Mouse (Mus musculus) myocyte (in vitro differentiated cells): ENCODE measurements around the gene Ap5m1. TPM values are rescaled to one million over a fixed set of nuclear protein-coding genes. Genes with fewer than 3 reads are reported as not detected.

Source experiments
- H3K27me3 ChIP-seq: one replicate; pipeline ENCODE4 v1.6.1; 2011; ENCODE audit not compliant: control insufficient read depth, insufficient read depth, insufficient read length
- H3K36me3 ChIP-seq: one replicate; pipeline ENCODE4 v1.6.1; 2011; ENCODE audit not compliant: control insufficient read depth, insufficient read depth
- H3K4me2 ChIP-seq: one replicate; pipeline ENCODE4 v1.6.1; 2011; ENCODE audit warnings: low read depth, control low read depth
- H3K4me3 ChIP-seq: one replicate; pipeline ENCODE4 v1.5.1; 2011; ENCODE audit warnings: mild to moderate bottlenecking, control low read depth, moderate library complexity
- H3K79me2 ChIP-seq: one replicate; pipeline ENCODE4 v1.6.1; 2011; ENCODE audit not compliant: control insufficient read depth, insufficient read depth
- H3ac ChIP-seq: one replicate; pipeline ENCODE4 v1.6.1; 2011; ENCODE audit not compliant: control insufficient read depth, insufficient read length
- CEBPB ChIP-seq: IDR thresholded peaks from 2 replicates; pipeline ENCODE4 v1.6.1; 2011; ENCODE audit warnings: mild to moderate bottlenecking, moderate library complexity; ENCODE audit not compliant: poor library complexity, insufficient read depth, severe bottlenecking
- E2F4 ChIP-seq: IDR thresholded peaks from one replicate; pipeline ENCODE4 v1.6.1; 2011; ENCODE audit warnings: mild to moderate bottlenecking, control low read depth, moderate library complexity; ENCODE audit not compliant: insufficient read depth
- MAX ChIP-seq: IDR thresholded peaks from one replicate; pipeline ENCODE4 v1.6.1; 2011; ENCODE audit warnings: low read depth, mild to moderate bottlenecking, control low read depth
- MYOD1 ChIP-seq, 3 experiments: IDR thresholded peaks; one replicate each; pipeline ENCODE4 v1.6.1; 2011; ENCODE audit warnings: control low read depth in 2 of 3, low read depth in 2 of 3, mild to moderate bottlenecking in 2 of 3, moderate library complexity in 1 of 3; ENCODE audit not compliant: insufficient read length in 2 of 3, control insufficient read depth in 1 of 3
- MYOG ChIP-seq, 3 experiments: IDR thresholded peaks; one replicate each; pipeline ENCODE4 v1.6.1; 2011; ENCODE audit warnings: control low read depth in 2 of 3, low read depth in 2 of 3, mild to moderate bottlenecking in 2 of 3; ENCODE audit not compliant: insufficient read length in 2 of 3, control insufficient read depth in 1 of 3, insufficient read depth in 1 of 3
- POLR2A ChIP-seq: IDR thresholded peaks from one replicate; pipeline ENCODE4 v1.6.1; 2011; ENCODE audit warnings: low read depth, mild to moderate bottlenecking, control low read depth, moderate library complexity; ENCODE audit not compliant: insufficient read length
- POLR2AphosphoS2 ChIP-seq: IDR thresholded peaks from one replicate; pipeline ENCODE4 v1.6.1; 2011; ENCODE audit warnings: low read depth, control low read depth; ENCODE audit not compliant: insufficient read length
- REST ChIP-seq: IDR thresholded peaks from one replicate; pipeline ENCODE4 v1.6.1; 2011; ENCODE audit warnings: mild to moderate bottlenecking, control low read depth, moderate library complexity; ENCODE audit not compliant: insufficient read depth, insufficient read length
- SRF ChIP-seq: IDR thresholded peaks from one replicate; pipeline ENCODE4 v1.6.1; 2011; ENCODE audit warnings: low read depth; ENCODE audit not compliant: control insufficient read depth, insufficient read length
- TCF12 ChIP-seq: IDR thresholded peaks from one replicate; pipeline ENCODE4 v1.6.1; 2011; ENCODE audit warnings: mild to moderate bottlenecking, control low read depth; ENCODE audit not compliant: poor library complexity, insufficient read depth, severe bottlenecking
- TCF3 ChIP-seq: IDR thresholded peaks from one replicate; pipeline ENCODE4 v1.6.1; 2011; ENCODE audit warnings: low read depth, control low read depth; ENCODE audit not compliant: insufficient read length
- USF1 ChIP-seq: IDR thresholded peaks from one replicate; pipeline ENCODE4 v1.6.1; 2011; ENCODE audit warnings: low read depth, mild to moderate bottlenecking, control low read depth, moderate library complexity
- polyA plus RNA-seq: library from polyadenylated mRNA; unstranded; fragments of >200 nt; fragmentation: generic; extraction: Trizol; gene quantifications from one replicate; pipeline ENCODE4 v1.2.1, GENCODE M21; 2012; ENCODE audit warnings: missing spikeins

Gene Ap5m1
- 4.0 TPM for polyA plus RNA-seq

DNA sequence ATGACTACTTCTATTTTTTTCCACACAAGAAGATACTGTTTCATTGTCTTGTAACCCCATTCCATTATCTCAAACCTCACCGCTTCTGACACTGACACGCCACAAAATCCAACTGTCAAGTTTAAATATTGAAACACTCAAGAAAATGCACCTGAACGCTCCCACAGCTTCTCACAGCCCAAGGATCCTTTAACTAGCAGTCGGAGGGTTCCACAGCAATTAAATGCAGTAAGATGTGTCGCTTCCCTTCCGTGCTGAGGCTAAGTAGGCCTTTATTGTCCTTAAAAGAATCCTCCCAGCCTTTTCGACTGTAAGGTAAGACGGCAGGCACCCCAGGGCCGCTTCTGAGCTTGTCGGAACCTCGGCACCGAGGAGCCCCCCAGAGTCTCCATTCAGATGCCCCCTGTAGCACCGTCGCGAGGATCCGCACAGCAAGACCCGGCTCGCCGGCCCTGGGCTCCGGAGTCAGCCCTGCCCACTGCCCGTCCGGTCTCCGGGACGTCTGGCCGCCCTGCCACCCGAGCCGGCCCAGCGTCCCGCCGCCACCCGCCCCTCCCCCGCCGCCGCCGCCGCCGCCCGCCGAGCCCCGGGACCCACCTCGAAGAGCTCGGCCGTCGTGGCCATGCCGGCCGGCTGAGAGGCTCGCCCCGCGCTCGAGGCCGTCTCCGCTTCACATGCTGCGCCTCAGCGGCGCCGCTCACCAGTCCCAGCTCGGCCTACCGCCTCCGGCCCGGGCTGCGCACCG lies at the start of gene Ap5m1:
Gene Ap5m1, plus strand, starts transcription at position 569 of the 745 bp plus-strand sequence.
- peaks cover 79% of the 10 kb centered on the region for H3K79me2 ChIP-seq
- no peaks in the 10 kb centered on the region for H3K27me3 ChIP-seq
- no peaks in the 10 kb centered on the region for H3K36me3 ChIP-seq
- H3ac ChIP-seq: peak within 1 kb of the TSS; percentile 82
- H3K4me3 ChIP-seq: peak within 1 kb of the TSS; percentile 76
- peak within 1 kb of the TSS; percentile 85 for H3K4me2 ChIP-seq
- TF ChIP-seq REST (no peak), MAX (no peak), E2F4 (no peak), SRF (no peak), POLR2A (no peak), USF1 (no peak), TCF12 (no peak), CEBPB (no peak), TCF3 (no peak), MYOG (IDR thresholded peaks at IDR 0.05; ENCODE audit: control insufficient read depth in 1 of 3, insufficient read depth in 1 of 3, insufficient read length in 2 of 3, low read depth in 2 of 3) (no peak), MYOD1 (IDR thresholded peaks at IDR 0.05; ENCODE audit: control insufficient read depth in 1 of 3, insufficient read length in 2 of 3, low read depth in 2 of 3) (no peak), POLR2AphosphoS2 (no peak)

DNA sequence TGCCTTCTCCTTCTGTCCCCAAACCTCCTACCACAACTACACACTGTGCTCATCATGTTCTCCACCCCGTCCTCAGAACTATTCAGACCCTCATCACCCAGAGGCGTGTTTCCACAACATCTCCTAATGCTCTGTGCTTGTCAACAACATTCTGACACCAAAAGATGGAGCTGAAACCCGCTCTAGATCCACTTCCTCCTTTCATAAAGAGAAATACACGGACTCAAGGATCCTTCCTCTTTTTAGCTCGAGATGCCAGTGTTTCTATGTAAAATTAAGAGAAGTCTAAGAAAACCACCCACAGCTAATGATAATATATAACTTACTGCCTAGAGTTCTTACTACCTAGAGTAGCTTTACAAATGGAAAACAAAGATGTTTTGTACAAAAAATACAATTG lies 46.1 kb upstream of the Ap5m1 start:
- H3K4me3 ChIP-seq: no peak overlapping the region
- no peak overlapping the region for H3ac ChIP-seq
- no peaks in the 10 kb centered on the region for H3K27me3 ChIP-seq
- TF ChIP-seq MYOG (IDR thresholded peaks at IDR 0.05; ENCODE audit: control insufficient read depth in 1 of 3, insufficient read depth in 1 of 3, insufficient read length in 2 of 3, low read depth in 2 of 3) (no peak), SRF (no peak), TCF12 (no peak), POLR2AphosphoS2 (no peak)
- H3K4me2 ChIP-seq: no peak overlapping the region
- H3K36me3 ChIP-seq: peaks cover 26% of the 10 kb centered on the region
- H3K79me2 ChIP-seq: no peaks in the 10 kb centered on the region

DNA sequence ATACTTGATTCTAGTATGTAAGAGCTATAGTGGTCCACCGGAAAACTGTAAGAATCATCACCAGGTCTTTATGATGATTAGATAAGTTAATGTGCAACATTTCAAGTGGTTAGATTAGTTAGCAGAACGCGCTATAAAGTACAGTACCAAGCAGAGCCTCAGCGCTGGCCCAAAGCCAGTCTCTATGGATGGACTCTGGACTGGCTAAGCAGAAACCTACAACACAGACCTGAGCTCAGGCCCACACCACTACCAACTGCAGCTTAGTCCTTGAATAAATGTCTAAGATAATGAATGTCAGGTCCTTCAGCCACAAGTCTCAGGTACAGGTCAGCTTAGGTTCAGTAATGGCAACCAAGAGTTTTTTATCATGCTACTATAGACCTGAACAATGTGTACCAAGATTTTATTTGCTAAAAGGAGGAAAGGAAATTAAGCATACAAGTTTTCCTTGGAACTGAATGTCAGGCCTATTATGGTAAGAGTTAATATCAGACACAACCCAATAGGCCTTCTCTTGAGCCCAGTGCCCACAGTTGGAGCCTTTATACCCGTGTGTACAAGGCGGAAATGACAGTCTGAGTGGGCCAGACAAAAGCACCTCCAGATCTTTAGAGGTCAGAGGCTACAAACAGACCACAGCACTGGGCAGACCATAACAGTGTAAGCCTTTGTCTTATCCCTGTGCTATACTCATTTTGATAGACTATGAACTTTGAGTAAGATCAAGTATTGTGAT lies 38.7 kb upstream of the Ap5m1 start:
- Histone ChIP-seq H3K4me3 (no peak overlapping the region), H3K36me3 (peaks cover 19% of the 10 kb centered on the region), H3K27me3 (no peaks in the 10 kb centered on the region), H3ac (no peak overlapping the region), H3K4me2 (no peak overlapping the region), H3K79me2 (no peaks in the 10 kb centered on the region)
- TF ChIP-seq POLR2A (no peak), MAX (no peak), REST (no peak), TCF12 (no peak), USF1 (no peak), MYOG (IDR thresholded peaks at IDR 0.05; ENCODE audit: control insufficient read depth in 1 of 3, insufficient read depth in 1 of 3, insufficient read length in 2 of 3, low read depth in 2 of 3) (no peak), SRF (no peak), TCF3 (no peak), MYOD1 (IDR thresholded peaks at IDR 0.05; ENCODE audit: control insufficient read depth in 1 of 3, insufficient read length in 2 of 3, low read depth in 2 of 3) (no peak), POLR2AphosphoS2 (no peak), CEBPB (no peak), E2F4 (no peak)

DNA sequence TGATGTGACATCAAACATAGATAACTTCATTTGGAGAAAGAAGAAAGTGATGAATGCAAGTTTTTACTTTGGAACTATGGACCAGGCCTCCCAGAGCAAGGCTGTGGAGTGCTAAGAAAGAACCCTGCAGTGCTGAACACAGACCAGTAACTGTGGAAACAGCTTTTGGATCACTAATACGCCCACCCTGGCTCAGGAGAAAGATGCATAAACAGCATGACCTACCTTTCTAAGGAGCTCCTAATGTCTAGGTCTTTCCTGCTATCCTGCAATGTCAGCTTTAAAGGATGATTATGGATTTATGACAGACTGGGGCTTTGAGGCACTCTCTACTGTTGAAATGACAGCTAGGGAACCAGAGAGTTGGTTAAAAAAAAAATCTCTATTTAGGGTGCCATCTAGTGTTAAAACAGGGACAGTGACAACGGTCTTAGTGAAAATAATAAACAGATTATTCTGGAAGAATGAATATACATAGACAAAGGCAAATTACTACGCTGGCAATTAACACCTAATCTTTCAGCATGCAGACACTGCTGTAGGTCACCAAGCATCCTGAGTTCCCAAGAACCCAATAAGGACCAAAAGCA lies 38.0 kb upstream of the Ap5m1 start:
- Histone ChIP-seq H3K36me3 (peaks cover 24% of the 10 kb centered on the region), H3K27me3 (no peaks in the 10 kb centered on the region), H3K4me3 (no peak overlapping the region), H3K79me2 (no peaks in the 10 kb centered on the region), H3K4me2 (no peak overlapping the region), H3ac (no peak overlapping the region)
- TF ChIP-seq USF1 (no peak), MYOG (IDR thresholded peaks at IDR 0.05; ENCODE audit: control insufficient read depth in 1 of 3, insufficient read depth in 1 of 3, insufficient read length in 2 of 3, low read depth in 2 of 3) (no peak), MYOD1 (IDR thresholded peaks at IDR 0.05; ENCODE audit: control insufficient read depth in 1 of 3, insufficient read length in 2 of 3, low read depth in 2 of 3) (no peak), POLR2A (no peak), MAX (no peak), E2F4 (no peak), TCF3 (no peak), TCF12 (no peak), SRF (no peak), CEBPB (no peak)
